Mouse (Mus musculus) CH12.LX (cell line): ENCODE measurements around the gene Efr3b.

Experiments
- CHD2 ChIP-seq: IDR thresholded peaks from 2 replicates; pipeline ENCODE4 v1.6.1; 2011; ENCODE audit warnings: low read length, improper control_type of control experiment
- CTCF ChIP-seq, 2 experiments: IDR thresholded peaks in 1 of 2; conservative IDR thresholded peaks in 1 of 2; 2 replicates each; pipeline ENCODE4 v1.5.1; 2011 to 2012; ENCODE audit warnings: low read depth in 2 of 2, low read length in 2 of 2, improper control_type of control experiment in 1 of 2, inconsistent platforms in 1 of 2, mild to moderate bottlenecking in 1 of 2, moderate library complexity in 1 of 2
- E2F4 ChIP-seq: IDR thresholded peaks from 2 replicates; pipeline ENCODE4 v1.6.1; 2011; ENCODE audit warnings: low read depth, low read length, improper control_type of control experiment; ENCODE audit not compliant: insufficient replicate concordance
- ELF1 ChIP-seq: IDR thresholded peaks from 2 replicates; pipeline ENCODE4 v1.6.1; 2014; ENCODE audit warnings: low read depth, mild to moderate bottlenecking, inconsistent platforms, low read length, improper control_type of control experiment
- ETS1 ChIP-seq: conservative IDR thresholded peaks from 2 replicates; pipeline ENCODE4 v1.6.1; 2012; ENCODE audit warnings: low read depth, mild to moderate bottlenecking, inconsistent platforms, low read length, improper control_type of control experiment, moderate library complexity
- GABPA ChIP-seq: IDR thresholded peaks from 2 replicates; pipeline ENCODE4 v1.6.1; 2012; ENCODE audit warnings: low read depth, low read length, improper control_type of control experiment, inconsistent platforms; ENCODE audit not compliant: insufficient replicate concordance
- MEF2A ChIP-seq: IDR thresholded peaks from 2 replicates; pipeline ENCODE4 v1.6.1; 2014; ENCODE audit warnings: low read depth, mild to moderate bottlenecking, inconsistent platforms, low read length, improper control_type of control experiment, borderline replicate concordance
- MYC ChIP-seq: IDR thresholded peaks from 2 replicates; pipeline ENCODE4 v1.6.1; 2011; ENCODE audit warnings: low read depth, mild to moderate bottlenecking, improper control_type of control experiment, low read length
- PAX5 ChIP-seq: IDR thresholded peaks from 2 replicates; pipeline ENCODE4 v1.6.1; 2012; ENCODE audit warnings: low read length, inconsistent platforms, mixed read lengths
- POLR2A ChIP-seq: IDR thresholded peaks from 2 replicates; pipeline ENCODE4 v1.6.1; 2011; ENCODE audit warnings: low read depth, mild to moderate bottlenecking, improper control_type of control experiment, low read length
- SIN3A ChIP-seq: IDR thresholded peaks from 2 replicates; pipeline ENCODE4 v1.6.1; 2012; ENCODE audit warnings: low read length, improper control_type of control experiment, inconsistent platforms
- UBTF ChIP-seq: IDR thresholded peaks from 2 replicates; pipeline ENCODE4 v1.6.1; 2012; ENCODE audit warnings: low read depth, mild to moderate bottlenecking, inconsistent platforms, low read length, improper control_type of control experiment, moderate library complexity
- USF1 ChIP-seq: IDR thresholded peaks from 2 replicates; pipeline ENCODE4 v1.6.1; 2014; ENCODE audit warnings: low read depth, mild to moderate bottlenecking, inconsistent platforms, low read length, improper control_type of control experiment
- ZKSCAN1 ChIP-seq: IDR thresholded peaks from 2 replicates; pipeline ENCODE4 v1.6.1; 2012; ENCODE audit warnings: low read depth, inconsistent platforms, low read length, improper control_type of control experiment, borderline replicate concordance

- TF ChIP-seq USF1 (no peak), CTCF (conservative IDR thresholded peaks at IDR 0.05 in 1 of 2, IDR thresholded peaks at IDR 0.05 in 1 of 2; ENCODE audit: low read depth in 2 of 2, low read length in 2 of 2) (no peak), ELF1 (no peak), MYC (no peak), SIN3A (no peak), POLR2A (no peak), UBTF (no peak), PAX5 (no peak), GABPA (no peak), CHD2 (no peak), E2F4 (no peak), ETS1 (no peak), MEF2A (no peak), ZKSCAN1 (no peak)
Measured at GRCm38 (mm10) chr12:4023501-4023900, 15.2 kb downstream of the Efr3b start.
